Mouse (Mus musculus) liver, embryonic 14.5 days (tissue): ENCODE data around the gene Rfx1. TPM values are rescaled to one million over a fixed set of nuclear protein-coding genes. Genes with fewer than 3 reads are reported as not detected.

Experiments
- ATAC-seq: fragments of 200-750 bp; cut with Nextera tagmentation; 2 replicates; pipeline ENCODE4 v1.8.0; 2017; ENCODE audit warnings: moderate number of reproducible peaks, mild to moderate bottlenecking, moderate library complexity; ENCODE audit not compliant: insufficient read depth
- DNase-seq, 3 experiments: peaks; one replicate each; pipeline ENCODE4 v3.0.0-alpha.2; 2012 to 2013; ENCODE audit warnings: low read depth in 3 of 3, low spot score in 3 of 3
- H3K27ac ChIP-seq: fragments of 300-500 bp; sonication (generic); 2 replicates; pipeline ENCODE4 v1.5.1; 2014; ENCODE audit warnings: moderate library complexity, mild to moderate bottlenecking, control low read depth, inconsistent platforms
- H3K27me3 ChIP-seq: fragments of 300-500 bp; sonication (generic); 2 replicates; pipeline ENCODE4 v1.6.1; 2014; ENCODE audit warnings: mild to moderate bottlenecking, low read length, moderate library complexity; ENCODE audit not compliant: control insufficient read depth, insufficient read depth
- H3K36me3 ChIP-seq: fragments of 300-500 bp; sonication (generic); replicated peaks from 2 replicates; pipeline ENCODE4 v1.6.1; 2014; ENCODE audit warnings: low read depth; ENCODE audit not compliant: control insufficient read depth, insufficient read depth
- H3K4me1 ChIP-seq, 2 experiments: fragments of 200-500 bp in 1 of 2; fragments of 300-500 bp in 1 of 2; sonication (generic) in 1 of 2; replicated peaks; 2 replicates each; pipeline ENCODE4 v1.6.1; 2012 to 2014; ENCODE audit warnings: antibody characterized with exemption in 1 of 2, inconsistent platforms in 1 of 2, low read length in 1 of 2; ENCODE audit not compliant: control insufficient read depth in 2 of 2, insufficient read depth in 2 of 2
- H3K4me2 ChIP-seq: fragments of 300-500 bp; sonication (generic); 2 replicates; pipeline ENCODE4 v1.6.1; 2014; ENCODE audit warnings: low read depth, mild to moderate bottlenecking, control low read depth, moderate library complexity
- H3K4me3 ChIP-seq, 2 experiments: fragments of 200-500 bp in 1 of 2; fragments of 300-500 bp in 1 of 2; sonication (generic) in 1 of 2; 2 replicates each; pipeline ENCODE4 v1.5.1; 2012 to 2014; ENCODE audit warnings: low read depth in 2 of 2, low read length in 2 of 2, mild to moderate bottlenecking in 2 of 2, control low read depth in 1 of 2, inconsistent platforms in 1 of 2, moderate library complexity in 1 of 2; ENCODE audit not compliant: insufficient read depth in 1 of 2
- H3K9ac ChIP-seq: fragments of 300-500 bp; sonication (generic); replicated peaks from 2 replicates; pipeline ENCODE4 v1.6.1; 2014; ENCODE audit warnings: mild to moderate bottlenecking, control low read depth, moderate library complexity
- H3K9me3 ChIP-seq: fragments of 300-500 bp; sonication (generic); 2 replicates; pipeline ENCODE4 v1.6.1; 2016; ENCODE audit warnings: low read length, mixed read lengths; ENCODE audit not compliant: control insufficient read depth
- CTCF ChIP-seq: IDR thresholded peaks from 2 replicates; pipeline ENCODE4 v1.5.1; 2016; ENCODE audit warnings: antibody characterized with exemption, low read depth, control low read depth
- EP300 ChIP-seq: IDR thresholded peaks from 2 replicates; pipeline ENCODE4 v1.6.1; 2016; ENCODE audit warnings: antibody characterized with exemption, low read depth
- WGBS: fragments of 180-500 bp; shearing (Covaris S2); extraction: QIAGEN DNeasy Blood & Tissue Kit; methylation state at CpG from one replicate; pipeline ENCODE4 v1.1.7; 2014; ENCODE audit not compliant: insufficient replicate concordance; 5-methylcytosine and 5-hydroxymethylcytosine counted together
- polyA plus RNA-seq, 2 experiments: library from polyadenylated mRNA; depleted of rRNA in 1 of 2; stranded (reverse) in 1 of 2; unstranded in 1 of 2; fragments of >200 nt; fragmentation: Nextera tagmentation in 1 of 2; extraction: Ambion mirVana in 1 of 2; gene quantifications; 2 replicates each; pipeline versions ENCODE4 v1.2.1 to v1.2.3; 2012 to 2014

Rfx1 gene
- polyA plus RNA-seq, 2 experiments, result 1.5 to 4.6 TPM

GRCm38 (mm10) chr8:84115646-84116045 is 49.0 kb downstream of the Rfx1 start:
- no peak overlapping the region for H3K9ac ChIP-seq
- no peaks in the 10 kb centered on the region for H3K27me3 ChIP-seq
- H3K4me3 ChIP-seq, result no peak overlapping the region
- WGBS, result 68% methylated on average over 6 of the region's 6 CpGs
- H3K36me3 ChIP-seq, result no peaks in the 10 kb centered on the region
- ATAC-seq, result no peak
- TF ChIP-seq EP300 (no peak), CTCF (no peak)
- no peaks in the 10 kb centered on the region for H3K4me1 ChIP-seq
- no peak for DNase-seq
- H3K27ac ChIP-seq, result no peak overlapping the region
- H3K9me3 ChIP-seq, result no peaks in the 10 kb centered on the region
- no peak overlapping the region for H3K4me2 ChIP-seq

DNA sequence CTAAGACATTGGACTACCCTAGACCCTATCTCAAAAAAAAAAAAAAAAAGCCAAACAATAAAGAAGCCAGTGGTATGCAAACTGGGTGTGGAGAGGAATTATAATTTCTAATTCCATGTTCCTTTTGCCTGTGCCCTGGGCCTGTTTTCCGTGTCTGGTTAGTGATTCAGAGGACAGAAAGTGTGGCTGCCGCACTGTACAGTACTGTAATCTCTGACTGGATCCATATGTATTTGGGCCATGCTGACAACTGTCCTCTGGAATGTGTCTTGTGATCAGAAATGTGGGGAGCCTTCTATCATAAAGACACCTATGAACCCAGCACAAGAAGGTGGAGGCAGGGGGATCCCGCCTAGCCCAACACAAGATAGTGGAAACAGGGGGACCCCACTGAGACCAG is 55.5 kb downstream of the Rfx1 start:
- 64% methylated on average over 3 of the region's 3 CpGs for WGBS
- no peak for TF ChIP-seq CTCF
- no peak for TF ChIP-seq EP300

GRCm38 (mm10) chr8:84125656-84126055 is 59.0 kb downstream of the Rfx1 start, which contains the start of gene Podnl1:
Gene Podnl1 (plus strand): TSS chr8:84125989.
- Histone ChIP-seq H3K4me1 (no peaks in the 10 kb centered on the region), H3K27ac (no peak within 1 kb of the TSS), H3K9me3 (no peaks in the 10 kb centered on the region), H3K4me2 (no peak within 1 kb of the TSS), H3K27me3 (no peaks in the 10 kb centered on the region), H3K9ac (no peak within 1 kb of the TSS), H3K4me3 (no peak within 1 kb of the TSS), H3K36me3 (no peaks in the 10 kb centered on the region)
- DNase-seq, result no peak
- no peak for ATAC-seq
- no peak for TF ChIP-seq EP300
- TF ChIP-seq CTCF, result no peak
- 54% methylated on average over 9 of the region's 9 CpGs for whole genome bisulfite sequencing

More for the DNA sequence above, 55.5 kb downstream of the Rfx1 start:
- Histone ChIP-seq H3K9ac (no peak overlapping the region), H3K36me3 (no peaks in the 10 kb centered on the region), H3K27me3 (no peaks in the 10 kb centered on the region), H3K4me3 (no peak overlapping the region), H3K9me3 (no peaks in the 10 kb centered on the region), H3K4me1 (no peaks in the 10 kb centered on the region), H3K4me2 (no peak overlapping the region), H3K27ac (no peak overlapping the region)
- ATAC-seq (no peak), DNase-seq (no peak)

- no peaks in the 10 kb centered on the region for H3K9me3 ChIP-seq
- H3K4me3 ChIP-seq, result no peak overlapping the region
- ATAC-seq (no peak), DNase-seq (no peak)
- no peaks in the 10 kb centered on the region for H3K4me1 ChIP-seq
- no peaks in the 10 kb centered on the region for H3K27me3 ChIP-seq
- H3K27ac ChIP-seq, result no peak overlapping the region
- no peak overlapping the region for H3K9ac ChIP-seq
- 42% methylated on average over 2 of the region's 2 CpGs for WGBS
- no peak overlapping the region for H3K4me2 ChIP-seq
- H3K36me3 ChIP-seq, result no peaks in the 10 kb centered on the region
- TF ChIP-seq CTCF (no peak), EP300 (no peak)
These were observed 60.1 kb downstream of the Rfx1 start for GRCm38 (mm10) chr8:84126742-84127141.

DNA sequence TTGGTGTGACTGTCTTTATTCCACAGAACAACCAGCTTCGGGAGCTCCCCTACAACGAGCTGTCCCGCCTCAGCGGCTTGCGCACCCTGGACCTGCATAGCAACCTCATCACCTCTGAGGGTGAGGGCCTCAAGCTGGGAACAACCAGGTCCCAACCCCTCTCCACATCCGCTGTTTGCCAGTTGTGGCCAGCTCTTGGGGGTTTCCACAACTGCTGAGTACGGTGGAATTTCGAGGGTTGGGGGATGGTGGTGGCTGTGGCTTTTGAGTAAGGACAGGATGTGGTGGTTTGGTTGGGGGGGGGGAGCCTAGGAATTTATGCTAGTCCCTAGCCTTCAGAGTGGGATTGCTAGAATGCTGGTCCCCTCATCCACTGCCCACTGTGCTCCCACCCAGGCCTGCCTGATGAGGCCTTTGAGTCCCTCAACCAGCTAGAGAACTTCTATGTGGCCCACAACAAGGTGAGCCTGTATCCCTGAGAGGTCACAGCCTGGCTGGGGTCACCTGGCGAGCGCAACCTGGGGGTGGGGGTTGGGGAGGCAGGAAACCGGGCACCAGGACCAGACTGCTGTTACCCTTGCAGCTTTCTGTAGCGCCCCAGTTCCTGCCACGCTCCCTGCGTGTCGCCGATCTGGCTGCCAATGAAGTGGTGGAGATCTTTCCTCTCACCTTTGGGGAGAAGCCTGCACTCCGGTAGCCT is 60.7 kb downstream of the Rfx1 start:
- Histone ChIP-seq H3K4me3 (no peak overlapping the region), H3K9me3 (no peaks in the 10 kb centered on the region), H3K4me1 (no peaks in the 10 kb centered on the region), H3K9ac (no peak overlapping the region), H3K27ac (no peak overlapping the region), H3K4me2 (no peak overlapping the region), H3K27me3 (no peaks in the 10 kb centered on the region), H3K36me3 (no peaks in the 10 kb centered on the region)
- no peak for DNase-seq
- WGBS, result 36% methylated on average over 17 of the region's 17 CpGs
- ATAC-seq, result no peak
- no peak for TF ChIP-seq EP300
